Mouse (Mus musculus): ENCODE measurements around the gene Gdf15.
A peak's percentile ranks its signal among the peaks of the same experiment; 100 is the strongest.

The Gdf15 gene

DNA sequence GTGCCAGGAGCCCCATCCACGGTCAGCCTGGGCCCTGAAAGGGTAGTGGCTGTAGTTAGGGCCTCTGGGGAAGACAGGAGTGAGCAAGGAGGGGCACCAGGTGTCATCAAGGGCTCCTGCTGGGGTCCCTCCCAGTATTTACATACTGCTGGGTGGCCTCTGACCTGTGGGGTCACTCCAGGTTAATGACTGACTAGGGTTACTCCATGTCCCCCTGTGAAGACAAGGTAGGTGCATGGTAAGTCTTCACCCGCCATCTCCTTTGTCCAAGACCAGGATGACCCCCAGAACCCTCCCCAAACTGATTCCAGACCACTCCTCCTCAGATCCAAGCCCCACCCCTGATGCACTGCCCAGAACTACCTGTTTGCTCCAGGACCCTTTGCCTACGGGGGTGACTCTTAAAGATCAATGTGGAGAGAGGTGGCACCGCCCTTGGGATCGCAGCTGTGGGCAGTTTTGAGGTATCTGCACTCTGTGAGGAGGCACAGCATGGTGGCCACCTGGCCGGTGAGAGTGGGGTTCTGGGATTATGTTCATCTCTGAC, at the start of gene Gdf15:
Gene Gdf15, minus strand, starts transcription at position 111 of the 547 bp plus-strand sequence.
- no peak for DNase-seq (ENCODE audit: low spot score in 2 of 2)

DNA sequence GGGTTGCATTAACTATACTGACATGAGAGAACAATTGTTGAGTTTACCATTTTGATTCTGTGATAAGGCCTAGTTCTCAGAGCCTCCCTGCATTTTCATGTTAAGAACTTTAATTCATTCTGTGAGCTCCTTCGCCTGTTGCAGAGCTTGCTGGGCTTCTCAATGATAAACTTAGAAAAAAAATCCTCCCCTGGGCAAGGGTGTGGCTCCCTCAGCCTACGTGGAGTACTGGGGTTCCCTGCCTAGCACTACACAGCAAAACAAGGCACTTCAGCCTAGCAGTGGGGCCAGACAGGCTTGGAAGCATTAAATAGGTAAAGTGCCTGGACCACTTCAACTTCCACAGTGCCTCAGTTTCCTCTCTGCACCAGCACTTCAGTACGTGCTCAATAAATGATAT, 49.2 kb upstream of the Gdf15 start:
- no peak for DNase-seq (ENCODE audit: low spot score in 2 of 2)

DNA sequence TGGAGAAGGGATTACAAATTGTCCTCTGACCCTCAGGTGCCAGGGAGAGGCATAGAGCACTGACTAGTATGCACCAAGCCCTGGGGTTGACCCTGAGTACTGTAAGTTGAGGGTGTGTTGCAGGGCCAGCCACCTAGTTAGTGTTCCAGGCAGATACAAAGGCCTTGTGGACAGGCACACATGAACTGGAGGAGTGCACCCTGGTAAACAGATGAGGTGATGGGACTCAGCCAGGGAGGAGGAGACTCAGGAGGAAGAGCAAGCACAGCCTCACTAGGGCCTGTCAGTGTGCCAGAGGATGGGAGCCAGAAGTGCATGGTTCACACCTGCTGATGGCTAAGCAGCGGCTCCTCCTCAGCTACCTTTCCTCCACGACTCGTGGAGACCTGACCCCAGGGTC, 47.8 kb upstream of the Gdf15 start:
- DNase-seq (ENCODE audit: low spot score in 2 of 2), result no peak

DNA sequence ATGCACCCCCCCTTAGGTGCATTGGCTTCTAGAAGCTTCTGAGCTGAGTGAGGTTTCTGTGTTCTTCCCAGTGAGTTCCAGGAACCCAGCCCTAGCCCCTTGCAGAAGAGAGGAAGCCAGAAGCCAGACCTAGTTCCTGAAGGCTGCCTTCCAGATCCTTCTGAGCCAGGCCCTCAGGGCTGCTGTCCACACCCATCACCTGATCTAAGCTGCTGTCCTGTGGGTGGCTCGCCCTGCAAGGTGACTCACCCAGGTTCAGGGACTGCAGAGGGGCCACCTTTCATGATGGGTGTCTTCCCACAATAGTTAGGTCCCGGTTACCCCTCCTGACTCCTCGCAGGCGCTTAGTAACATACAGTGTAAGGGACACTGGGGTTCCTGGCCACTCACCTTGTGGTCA, 47.1 kb upstream of the Gdf15 start:
- no peak for DNase-seq (ENCODE audit: low spot score in 2 of 2)

DNA sequence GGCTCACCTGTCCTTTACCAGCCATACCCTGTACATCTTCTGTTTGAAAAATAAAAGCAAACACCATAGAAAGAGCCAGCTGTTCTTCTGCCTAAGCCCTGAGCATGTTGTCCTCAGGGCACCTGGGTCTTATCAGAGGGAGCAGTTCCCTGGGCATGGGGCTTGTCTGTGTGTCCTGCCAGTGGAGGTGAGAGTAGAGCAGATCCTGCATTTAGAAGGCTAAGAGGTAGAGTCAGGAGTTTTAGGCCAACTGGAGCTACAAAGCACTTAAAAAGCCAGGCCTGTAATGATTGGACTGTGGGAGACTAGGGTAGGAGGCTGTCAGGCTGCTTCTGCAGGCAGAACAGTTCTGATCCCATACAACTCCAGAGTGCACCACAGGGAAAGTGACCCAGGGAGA, 46.4 kb upstream of the Gdf15 start:
- DNase-seq (ENCODE audit: low spot score in 2 of 2), result no peak

DNA sequence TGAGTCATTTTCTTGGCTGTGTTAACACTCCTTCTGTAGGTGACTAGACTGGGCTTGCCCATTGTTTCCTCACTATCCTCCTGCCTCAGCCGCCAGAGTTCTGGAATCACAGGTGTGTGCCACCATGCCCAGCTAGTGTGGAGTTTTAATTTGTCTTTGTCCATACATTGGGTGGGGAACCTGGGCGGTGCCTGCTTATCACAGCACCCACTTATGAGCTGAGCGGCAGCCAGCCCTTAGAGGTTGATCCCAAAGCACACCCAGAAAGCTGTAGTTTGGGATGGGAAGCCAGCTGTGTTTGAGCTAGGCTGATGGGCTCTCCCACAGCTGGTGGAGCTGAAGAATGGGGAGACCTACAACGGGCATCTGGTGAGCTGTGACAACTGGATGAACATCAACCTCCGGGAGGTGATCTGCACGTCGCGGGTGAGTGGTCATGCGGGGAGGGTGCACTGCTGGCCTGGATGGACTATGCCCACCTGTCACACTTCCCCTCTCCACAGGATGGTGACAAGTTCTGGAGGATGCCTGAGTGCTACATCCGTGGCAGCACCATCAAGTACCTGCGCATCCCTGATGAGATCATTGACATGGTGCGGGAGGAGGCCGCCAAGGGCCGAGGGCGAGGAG, 45.3 kb upstream of the Gdf15 start:
- DNase-seq (ENCODE audit: low spot score in 2 of 2), result no peak

DNA sequence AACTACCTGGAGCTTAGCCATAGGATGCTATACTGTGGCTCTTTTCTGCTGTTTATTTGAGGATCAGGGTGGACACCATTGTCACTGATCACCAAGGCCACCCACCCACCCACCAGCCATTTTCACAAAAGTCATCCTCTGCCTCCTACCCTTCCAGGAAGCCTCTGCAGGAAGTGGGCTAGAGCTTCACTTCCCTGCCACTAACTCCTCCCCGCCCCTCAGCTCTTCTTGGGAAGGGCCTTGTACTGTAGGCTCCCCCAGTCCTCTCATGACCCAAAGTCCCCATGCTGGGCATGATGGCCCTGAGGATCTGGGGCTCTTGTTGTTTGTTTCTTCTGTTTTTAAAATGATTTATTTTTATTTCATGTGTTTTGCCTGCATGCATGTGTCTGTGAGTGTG, 43.1 kb upstream of the Gdf15 start:
- no peak for DNase-seq (ENCODE audit: low spot score in 2 of 2)

DNA sequence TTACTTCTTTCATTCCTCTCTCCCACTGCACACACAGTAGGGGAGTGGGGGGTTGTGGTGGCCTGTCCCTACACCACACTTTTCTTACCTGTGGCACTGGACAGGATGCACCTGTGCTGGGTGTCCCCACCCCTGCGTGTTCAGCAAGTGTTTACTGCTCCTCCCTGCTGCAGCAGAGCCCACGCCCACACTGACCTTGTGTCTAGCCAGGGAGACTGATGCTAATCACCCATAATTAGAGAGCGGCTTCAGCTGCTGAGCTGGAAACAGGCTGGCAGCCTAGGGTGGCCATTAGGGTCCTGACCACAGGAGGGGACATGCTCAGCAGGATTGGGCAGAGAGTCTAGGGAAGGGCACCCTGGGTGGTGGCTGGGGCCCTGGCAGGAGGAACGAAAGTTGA, 42.5 kb upstream of the Gdf15 start:
- no peak for DNase-seq (ENCODE audit: low spot score in 2 of 2)

DNA sequence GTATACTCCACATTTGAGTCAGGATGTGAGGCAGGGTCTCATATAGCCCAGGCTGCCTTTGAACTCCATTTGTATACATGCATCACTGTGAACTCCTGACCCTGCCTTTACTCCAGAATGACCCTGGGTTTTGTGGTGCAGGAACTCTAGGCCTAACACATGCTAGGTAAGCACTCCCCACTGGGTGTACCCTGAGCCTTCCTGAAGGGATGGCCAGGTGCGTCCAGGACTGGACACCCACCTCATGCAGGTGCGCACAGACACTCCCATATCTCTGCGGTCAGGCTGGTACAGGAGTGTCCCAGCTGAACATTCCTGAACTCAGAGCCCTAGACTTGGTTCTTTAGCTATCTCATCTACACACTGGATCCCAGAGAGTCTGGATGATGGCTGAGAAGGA, 41.9 kb upstream of the Gdf15 start:
- no peak for DNase-seq (ENCODE audit: low spot score in 2 of 2)

DNA sequence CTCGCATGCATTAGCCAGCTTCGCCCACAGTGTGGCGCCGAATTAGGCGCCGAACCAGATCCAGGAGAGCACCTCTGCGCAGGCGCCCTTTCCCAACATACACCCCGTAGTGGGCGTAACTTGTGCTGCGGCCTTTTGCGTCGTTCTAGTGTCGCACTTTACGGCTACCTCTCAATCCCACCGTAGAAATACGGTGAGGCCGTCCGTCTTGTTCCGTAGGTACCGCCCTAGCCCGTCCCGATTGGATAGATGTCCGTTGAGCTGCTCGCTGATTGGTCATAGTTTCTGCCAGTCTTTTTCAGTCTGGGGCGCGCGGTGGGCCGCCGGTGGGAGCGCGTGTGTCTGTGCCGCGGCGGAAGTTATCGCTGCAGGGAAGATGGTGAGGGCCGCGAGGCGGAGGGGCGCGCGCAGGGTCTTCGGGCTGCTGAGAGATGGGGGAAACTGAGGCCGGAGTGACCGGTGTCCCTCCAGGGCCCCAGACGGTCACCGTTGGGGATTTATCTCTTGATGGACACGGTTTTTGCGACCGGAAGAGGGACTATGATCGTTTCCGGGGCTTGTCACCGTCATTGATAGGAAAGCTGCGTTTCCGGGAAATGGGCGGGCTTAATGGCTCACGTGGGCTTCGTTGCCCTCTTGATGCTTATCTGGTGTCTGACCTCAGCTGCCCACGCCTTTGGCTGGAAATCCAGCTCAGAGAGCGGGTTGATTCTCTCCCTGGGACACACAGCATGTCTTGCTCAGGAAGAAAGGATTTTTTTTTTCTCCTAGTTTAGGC, 41.0 kb upstream of the Gdf15 start, which contains the start of gene Lsm4:
Gene Lsm4, plus strand, starts transcription at position 170 of the 778 bp plus-strand sequence.
- DNase-seq (ENCODE audit: low spot score in 2 of 2), result peak; percentile 97 to 99

DNA sequence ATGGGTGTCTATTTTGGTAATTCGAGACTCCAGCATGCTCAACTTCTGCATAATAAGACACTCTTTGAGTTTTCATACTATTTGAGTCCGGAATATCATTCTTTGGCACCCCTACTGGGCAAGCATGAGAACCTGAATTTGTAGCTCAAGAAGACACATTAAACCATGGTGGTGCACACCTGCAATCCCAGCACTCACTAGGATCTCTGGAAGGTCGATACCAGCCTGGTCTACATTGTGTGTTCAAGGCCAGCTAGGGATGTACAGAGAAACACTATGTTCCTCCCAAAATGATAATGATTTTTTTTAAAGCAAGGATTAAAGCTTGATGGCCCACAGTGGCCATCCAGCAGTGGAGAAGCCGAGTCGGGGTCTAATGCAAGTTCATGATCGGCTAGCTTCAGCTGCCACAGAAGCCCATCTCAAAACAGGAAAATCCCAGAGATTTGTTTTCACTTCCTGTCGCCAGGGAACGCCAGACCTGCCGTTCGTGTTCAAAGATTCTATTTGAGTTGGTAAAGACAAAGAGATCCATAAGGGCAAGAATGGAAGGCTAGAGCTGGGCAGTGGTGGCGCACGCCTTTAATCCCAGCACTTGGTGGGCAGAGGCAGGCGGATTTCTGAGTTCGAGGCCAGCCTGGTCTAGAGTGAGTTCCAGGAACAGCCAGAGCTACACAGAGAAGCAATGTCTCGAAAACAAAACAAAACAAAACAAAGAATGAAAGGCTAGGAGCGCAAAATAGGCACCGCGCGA, 40.2 kb upstream of the Gdf15 start:
- DNase-seq (ENCODE audit: low spot score in 2 of 2), result no peak

DNA sequence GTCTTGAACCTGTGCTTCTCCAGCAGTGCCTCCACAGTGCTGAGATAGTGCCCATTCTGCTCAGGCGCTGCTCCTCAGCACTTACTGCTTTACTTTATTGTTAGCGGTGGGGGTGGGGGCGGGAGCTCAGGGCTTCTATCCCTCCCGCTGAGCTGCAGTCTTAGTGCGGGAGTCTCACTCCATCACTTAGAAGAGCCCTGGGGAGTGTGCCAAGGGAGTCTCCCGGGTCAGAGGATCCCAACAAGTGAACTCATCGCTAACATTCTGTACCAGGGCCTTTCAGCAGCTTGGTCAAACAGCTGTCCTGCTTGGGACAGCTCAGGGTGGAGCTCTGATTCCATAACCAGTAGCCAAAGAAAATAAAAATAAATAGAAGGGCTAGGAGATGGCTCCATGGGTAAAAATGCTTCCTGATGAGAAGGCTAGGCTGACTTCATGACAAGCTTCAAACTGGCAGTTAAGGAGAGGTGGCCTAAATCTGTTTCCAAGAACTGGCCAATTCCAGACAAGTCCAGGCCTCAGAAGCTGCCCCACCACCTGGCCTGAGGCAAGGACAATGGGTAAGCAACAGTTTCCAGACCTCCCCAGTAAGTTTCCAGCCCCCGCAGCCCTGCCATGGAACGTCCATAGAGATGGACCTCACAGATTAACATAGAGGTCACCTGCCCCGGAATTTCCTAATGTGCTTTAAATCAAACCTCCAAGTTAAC, 39.5 kb upstream of the Gdf15 start:
- no peak for DNase-seq (ENCODE audit: low spot score in 2 of 2)

DNA sequence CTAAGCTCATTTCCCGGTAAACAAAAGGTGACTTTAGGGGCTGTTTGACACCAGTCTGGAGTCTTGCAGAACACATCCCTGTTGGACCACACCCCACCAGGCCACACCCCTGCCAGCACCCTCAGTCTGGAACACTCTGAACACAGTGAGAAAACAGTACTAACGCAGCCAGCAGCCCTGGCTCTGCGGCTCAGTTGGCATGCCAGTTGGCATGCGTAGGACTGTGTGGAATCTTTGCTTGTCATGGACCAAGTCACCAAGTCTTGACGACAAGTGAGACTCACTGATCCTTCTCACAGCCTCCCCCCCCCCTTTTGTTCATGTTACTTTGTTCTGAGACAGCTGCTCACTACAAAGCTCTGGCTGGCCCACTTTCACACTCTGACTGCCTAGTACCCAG, 34.8 kb upstream of the Gdf15 start:
- DNase-seq (ENCODE audit: low spot score in 2 of 2), result no peak

DNA sequence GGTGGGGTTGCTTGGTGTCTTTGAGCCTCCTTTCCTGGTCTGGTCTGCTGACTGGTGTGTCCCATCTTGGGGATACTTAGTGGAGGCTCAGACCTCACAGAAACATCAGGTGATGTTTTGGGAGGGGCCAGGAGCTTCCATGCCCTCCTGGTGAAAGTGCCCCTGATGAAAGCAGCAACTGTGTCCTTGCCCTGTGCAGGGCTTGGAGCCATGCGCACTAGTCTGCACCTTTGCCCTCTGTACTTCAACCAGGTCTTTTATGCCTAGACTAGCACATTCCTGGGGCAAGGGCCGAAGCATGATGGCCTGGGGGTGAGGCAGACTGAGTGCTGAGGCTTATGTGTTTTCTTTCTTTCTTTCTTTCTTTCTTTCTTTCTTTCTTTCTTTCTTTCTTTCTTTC, 33.3 kb upstream of the Gdf15 start:
- no peak for DNase-seq (ENCODE audit: low spot score in 2 of 2)

DNA sequence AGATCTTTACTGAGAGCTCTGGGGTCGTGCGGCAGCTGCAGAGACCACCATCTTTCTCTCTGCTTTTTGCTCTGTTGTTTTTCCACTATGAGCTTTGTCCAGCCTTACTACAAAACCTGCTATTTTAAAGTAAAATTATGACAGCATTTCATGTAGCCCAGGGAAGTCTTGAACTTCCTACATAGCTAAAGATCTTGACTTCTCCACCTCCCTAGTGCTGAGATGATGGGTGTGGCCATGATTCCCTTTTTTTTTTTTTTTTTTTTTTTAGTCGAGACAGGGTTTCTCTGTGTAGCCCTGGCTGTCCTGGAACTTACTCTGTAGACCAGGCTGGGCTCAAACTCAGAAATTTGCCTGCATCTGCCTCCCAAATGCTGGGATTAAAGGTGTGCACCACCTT, 32.4 kb upstream of the Gdf15 start:
- DNase-seq (ENCODE audit: low spot score in 2 of 2), result no peak

DNA sequence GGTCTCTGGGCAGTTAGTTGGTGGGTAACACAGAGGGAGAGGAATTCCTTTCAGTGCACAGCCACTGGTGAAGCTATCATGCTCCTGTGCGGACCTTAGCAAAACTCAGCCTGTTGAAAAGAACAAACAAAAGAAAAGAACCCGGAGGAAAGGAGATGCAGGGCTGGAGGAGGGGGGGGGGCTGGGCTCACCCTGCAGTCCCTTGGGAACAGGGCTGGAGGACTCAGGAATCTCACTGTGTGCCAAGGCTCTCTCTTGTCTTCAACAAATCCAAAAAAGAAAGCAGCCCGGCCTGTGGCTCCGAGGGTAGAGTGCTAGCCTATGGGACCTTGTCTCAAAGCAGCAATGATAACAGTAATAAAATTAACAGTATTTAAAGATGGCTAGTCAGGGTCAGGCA, 31.4 kb upstream of the Gdf15 start:
- no peak for DNase-seq (ENCODE audit: low spot score in 2 of 2)

DNA sequence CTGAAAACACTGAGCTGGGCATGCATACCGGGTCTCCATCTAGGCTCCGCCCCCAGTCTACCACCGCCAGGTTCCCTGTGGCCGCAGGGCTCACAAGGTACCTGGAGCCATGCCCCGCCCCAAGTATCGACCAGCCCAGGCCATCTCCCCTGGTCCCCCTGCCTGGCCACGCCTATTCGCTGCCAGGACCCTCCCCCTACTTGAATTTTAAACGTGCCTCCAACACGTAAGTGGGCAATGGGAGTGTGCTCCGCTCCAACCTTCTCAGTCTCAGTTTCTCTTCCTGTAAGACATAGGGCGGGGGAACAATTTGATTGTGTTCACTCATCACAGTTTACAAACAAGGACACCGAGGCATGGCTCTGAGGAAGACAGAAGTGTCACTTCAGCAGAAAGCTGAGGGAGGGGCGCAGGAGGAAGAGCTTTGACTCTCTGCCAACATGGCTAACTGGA, 28.0 kb upstream of the Gdf15 start, which contains the start of gene Pgpep1:
Gene Pgpep1, minus strand, starts transcription at position 116 of the 453 bp plus-strand sequence.
- no peak for DNase-seq (ENCODE audit: low spot score in 2 of 2)

DNA sequence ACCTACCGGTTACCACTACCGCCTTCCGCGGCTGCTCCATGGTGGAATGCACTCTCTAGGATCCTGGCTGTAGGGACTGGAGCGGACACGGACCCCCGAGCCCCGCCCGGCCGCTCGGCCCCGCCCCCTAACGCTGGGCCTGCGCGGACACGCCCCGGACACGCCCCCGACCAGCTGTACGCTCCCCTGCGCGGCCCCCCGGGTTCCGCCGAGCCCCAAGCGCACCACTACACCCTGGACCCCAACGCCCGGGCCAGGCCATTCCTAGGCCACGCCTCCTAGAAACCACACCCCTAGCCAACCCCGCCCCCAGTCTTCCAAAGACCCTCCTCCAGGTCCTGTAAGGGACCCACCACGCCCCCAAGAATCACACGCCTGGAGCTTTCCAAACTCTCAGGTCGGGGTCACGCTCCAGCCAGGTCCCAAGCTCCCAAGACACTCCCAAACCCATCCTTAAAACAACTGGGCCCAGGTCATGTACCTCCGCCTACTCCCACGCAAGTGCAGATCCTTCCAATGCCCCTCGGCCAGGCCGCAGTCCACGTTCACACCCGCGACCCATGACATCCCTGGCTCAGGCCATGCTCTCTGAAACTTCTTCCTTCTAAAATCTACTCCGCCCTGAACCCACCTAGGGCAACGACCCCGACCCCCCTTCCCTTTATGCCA, 27.5 kb upstream of the Gdf15 start:
- DNase-seq (ENCODE audit: low spot score in 2 of 2), result peak; percentile 69 to 73

DNA sequence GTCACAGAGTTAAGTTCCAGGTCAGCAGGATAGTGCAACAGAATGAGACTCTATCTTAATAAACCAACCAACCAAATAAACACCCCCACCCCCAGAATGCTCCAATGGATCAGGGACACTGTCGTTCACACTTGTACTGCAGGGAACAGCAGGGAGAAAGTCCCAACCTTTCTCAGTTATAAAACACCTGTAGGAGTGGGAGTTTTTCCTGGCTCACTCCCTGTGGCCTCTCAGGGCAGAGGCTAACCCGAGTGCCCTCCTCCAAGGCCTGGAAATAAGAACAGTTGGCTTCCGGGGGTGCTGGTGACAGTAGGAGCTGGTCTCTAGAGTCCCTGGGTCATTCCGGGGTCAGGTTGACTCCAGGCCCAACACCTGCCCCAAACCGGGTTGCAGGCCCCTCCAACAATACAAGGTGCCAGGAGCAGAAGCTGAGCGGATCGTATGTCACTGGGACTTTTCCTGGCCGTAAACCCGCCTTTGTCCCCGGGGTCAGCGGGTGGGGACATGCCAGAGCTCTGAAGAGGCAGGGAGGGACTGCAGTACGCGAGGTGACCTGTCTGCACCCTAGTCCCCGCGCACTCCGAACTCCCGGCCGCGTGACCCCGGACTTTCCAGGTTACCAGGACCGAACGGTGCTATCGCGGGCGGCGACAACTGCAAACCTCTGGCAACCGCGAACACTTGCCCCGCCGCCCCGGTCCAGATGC, 26.8 kb upstream of the Gdf15 start:
- no peak for DNase-seq (ENCODE audit: low spot score in 2 of 2)

DNA sequence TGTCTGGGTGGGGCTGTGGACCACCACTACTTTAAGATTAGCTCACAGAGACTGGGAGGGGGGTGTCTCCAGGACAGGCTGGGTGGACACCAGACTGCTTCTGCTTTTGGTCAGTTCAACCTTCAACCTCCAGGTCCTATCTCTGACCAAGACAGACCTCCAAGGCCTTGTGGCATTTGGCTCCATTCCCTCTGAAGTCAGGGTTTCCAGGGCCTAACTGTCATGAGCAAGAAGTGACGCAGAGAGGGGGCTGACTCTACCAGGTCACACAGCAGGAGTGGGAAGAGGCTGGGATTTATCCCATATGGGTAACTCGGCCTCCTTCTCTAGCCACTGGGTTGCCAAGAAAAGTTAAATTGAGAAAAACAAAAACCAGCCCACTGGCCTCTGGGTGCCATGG, 25.5 kb upstream of the Gdf15 start:
- no peak for DNase-seq (ENCODE audit: low spot score in 2 of 2)

All from frontal cortex, postnatal 14 days (tissue).